Mouse (Mus musculus) hindbrain, postnatal 0 days (tissue): ENCODE measurements at regions not wholly inside any gene's neighbourhood (a gene's known extent, or its start where the extent isn't known, plus 50 kb on each side); places are given as distances from the start of the nearest gene placed in this dataset.

Experiments used
- ATAC-seq: fragments of 200-750 bp; cut with Nextera tagmentation; 2 replicates; pipeline ENCODE4 v1.8.0; 2017; ENCODE audit warnings: mild to moderate bottlenecking, moderate TSS enrichment, moderate library complexity
- DNase-seq: peaks from one replicate; pipeline ENCODE4 v3.0.0-alpha.2; 2015; ENCODE audit warnings: low spot score
- H3K27ac ChIP-seq: fragments of 300-500 bp; sonication (generic); 2 replicates; pipeline ENCODE4 v1.5.1; 2014; ENCODE audit warnings: mild to moderate bottlenecking
- H3K27me3 ChIP-seq: fragments of 300-500 bp; sonication (generic); 2 replicates; pipeline ENCODE4 v1.6.1; 2014; ENCODE audit warnings: low read length, mixed read lengths; ENCODE audit not compliant: insufficient read depth
- H3K36me3 ChIP-seq: fragments of 300-500 bp; sonication (generic); 2 replicates; pipeline ENCODE4 v1.6.1; 2014; ENCODE audit warnings: low read length, mixed read lengths; ENCODE audit not compliant: insufficient read depth
- H3K4me1 ChIP-seq: fragments of 300-500 bp; sonication (generic); 2 replicates; pipeline ENCODE4 v1.6.1; 2014; ENCODE audit warnings: antibody characterized with exemption, low read length, mixed read lengths; ENCODE audit not compliant: insufficient read depth
- H3K4me2 ChIP-seq: fragments of 300-500 bp; sonication (generic); 2 replicates; pipeline ENCODE4 v1.6.1; 2014; ENCODE audit warnings: low read depth, mild to moderate bottlenecking, low read length, moderate library complexity, mixed read lengths
- H3K4me3 ChIP-seq: fragments of 300-500 bp; sonication (generic); 2 replicates; pipeline ENCODE4 v1.5.1; 2014; ENCODE audit warnings: low read length
- H3K9ac ChIP-seq: fragments of 300-500 bp; sonication (generic); replicated peaks from 2 replicates; pipeline ENCODE4 v1.6.1; 2014; ENCODE audit warnings: mild to moderate bottlenecking, low read length, moderate library complexity, mixed read lengths
- H3K9me3 ChIP-seq: fragments of 300-500 bp; sonication (generic); 2 replicates; pipeline ENCODE4 v1.6.1; 2016; ENCODE audit warnings: low read length, mixed read lengths
- CTCF ChIP-seq: IDR thresholded peaks from 2 replicates; pipeline ENCODE4 v1.5.1; 2016; ENCODE audit warnings: antibody characterized with exemption, control low read depth, low read depth
- WGBS: fragments of 180-500 bp; shearing (Covaris S2); extraction: QIAGEN DNeasy Blood & Tissue Kit; methylation state at CpG from one replicate; pipeline ENCODE4 v1.1.7; 2014; 5-methylcytosine and 5-hydroxymethylcytosine counted together

- no peak overlapping the region for H3K27ac ChIP-seq
- ATAC-seq (no peak), DNase-seq (no peak)
- H3K27me3 ChIP-seq: no peaks in the 10 kb centered on the region
- no peak overlapping the region for H3K4me2 ChIP-seq
- H3K4me3 ChIP-seq: no peak overlapping the region
- H3K9ac ChIP-seq: no peak overlapping the region
- H3K36me3 ChIP-seq: no peaks in the 10 kb centered on the region
- H3K9me3 ChIP-seq: no peaks in the 10 kb centered on the region
- no peak for TF ChIP-seq CTCF
- no peaks in the 10 kb centered on the region for H3K4me1 ChIP-seq
- WGBS: 84% methylated on average over 5 of the region's 5 CpGs
These were observed 267.1 kb downstream of the Ipo11 start for GRCm38 (mm10) chr13:106669665-106670064.

GRCm38 (mm10) chr13:106662195-106662594 is 274.6 kb downstream of the Ipo11 start:
- DNase-seq (no peak), ATAC-seq (no peak)
- Histone ChIP-seq H3K4me2 (no peak overlapping the region), H3K4me3 (no peak overlapping the region), H3K36me3 (no peaks in the 10 kb centered on the region), H3K27me3 (no peaks in the 10 kb centered on the region), H3K9ac (no peak overlapping the region), H3K9me3 (no peaks in the 10 kb centered on the region), H3K27ac (no peak overlapping the region), H3K4me1 (no peaks in the 10 kb centered on the region)
- 78% methylated on average over 1 of the region's 1 CpGs for WGBS
- TF ChIP-seq CTCF: no peak

GRCm38 (mm10) chr13:106649363-106649762 is 287.4 kb downstream of the Ipo11 start:
- no peak for TF ChIP-seq CTCF
- no peak overlapping the region for H3K4me2 ChIP-seq
- no peaks in the 10 kb centered on the region for H3K36me3 ChIP-seq
- no peak overlapping the region for H3K4me3 ChIP-seq
- ATAC-seq (no peak), DNase-seq (no peak)
- H3K4me1 ChIP-seq: no peaks in the 10 kb centered on the region
- H3K27me3 ChIP-seq: no peaks in the 10 kb centered on the region
- no peak overlapping the region for H3K27ac ChIP-seq
- H3K9me3 ChIP-seq: no peaks in the 10 kb centered on the region
- H3K9ac ChIP-seq: no peak overlapping the region

- Histone ChIP-seq H3K9me3 (no peaks in the 10 kb centered on the region), H3K27ac (no peak overlapping the region), H3K4me1 (0 out of 2 replicates have a peak, but pooled peaks cover 3% of the 10 kb centered on the region), H3K9ac (no peak overlapping the region), H3K36me3 (no peaks in the 10 kb centered on the region), H3K4me3 (no peak overlapping the region), H3K27me3 (no peaks in the 10 kb centered on the region), H3K4me2 (no peak overlapping the region)
- ATAC-seq: peak; percentile 64; the same call in 1 of the 2 replicates
- WGBS: 68% methylated on average over 5 of the region's 5 CpGs
- TF ChIP-seq CTCF: no peak
- peak; percentile 7 for DNase-seq
These were observed 293.3 kb downstream of the Ipo11 start for GRCm38 (mm10) chr13:106643302-106643975.

- H3K27me3 ChIP-seq: no peaks in the 10 kb centered on the region
- ATAC-seq: no peak
- 76% methylated on average over 7 of the region's 7 CpGs for WGBS
- H3K9ac ChIP-seq: no peak overlapping the region
- H3K36me3 ChIP-seq: no peaks in the 10 kb centered on the region
- DNase-seq: no peak
- H3K4me3 ChIP-seq: no peak overlapping the region
- TF ChIP-seq CTCF: no peak
- no peak overlapping the region for H3K4me2 ChIP-seq
- H3K9me3 ChIP-seq: no peaks in the 10 kb centered on the region
- H3K4me1 ChIP-seq: 0 out of 2 replicates have a peak, but pooled peaks cover 3% of the 10 kb centered on the region
- no peak overlapping the region for H3K27ac ChIP-seq
These were observed 297.9 kb downstream of the Ipo11 start for GRCm38 (mm10) chr13:106638706-106639385.

GRCm38 (mm10) chr13:106591729-106592128 is 345.0 kb downstream of the Ipo11 start:
- H3K27me3 ChIP-seq: no peaks in the 10 kb centered on the region
- no peaks in the 10 kb centered on the region for H3K4me1 ChIP-seq
- H3K4me2 ChIP-seq: no peak overlapping the region
- H3K9me3 ChIP-seq: no peaks in the 10 kb centered on the region
- no peak overlapping the region for H3K9ac ChIP-seq
- DNase-seq (peak; percentile 12), ATAC-seq (no peak)
- H3K27ac ChIP-seq: no peak overlapping the region
- 60% methylated on average over 2 of the region's 2 CpGs for WGBS
- no peaks in the 10 kb centered on the region for H3K36me3 ChIP-seq
- no peak for TF ChIP-seq CTCF
- H3K4me3 ChIP-seq: no peak overlapping the region
